Mouse (Mus musculus): Measurements from ENCODE around the gene Rhox8. TPM values are rescaled to one million over a fixed set of nuclear protein-coding genes. Genes with fewer than 3 reads are reported as not detected.
"Not testable (repeated sequence)": the region's sequence is repeated elsewhere in the genome, so short reads cannot be mapped to it uniquely, and the experiment has no call there.

The Rhox8 gene
- polyA plus RNA-seq (2015; fragmentation: Nextera tagmentation; extraction: Ambion mirVana) = not detected in 2 replicates

DNA sequence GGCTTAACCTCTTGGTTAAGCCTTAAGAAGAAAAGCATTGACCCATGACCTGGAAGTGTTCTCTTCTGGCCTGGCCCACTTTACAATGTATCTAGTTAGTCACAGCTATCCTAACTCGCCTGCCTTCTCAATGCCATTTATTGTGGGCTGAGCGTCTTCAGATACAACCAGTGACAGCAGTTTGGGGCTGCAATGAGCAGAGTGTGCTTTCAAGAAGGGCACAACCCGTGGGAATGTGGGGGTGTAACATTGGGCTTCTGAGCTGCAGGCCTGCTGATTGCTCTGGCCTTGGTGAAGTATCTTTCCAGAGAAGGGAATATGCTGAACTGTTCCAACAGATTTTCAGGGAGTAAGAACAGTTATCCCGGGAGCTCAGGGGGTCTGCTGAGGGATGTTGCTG lies at the start of gene Rhox8:
Gene Rhox8 (minus strand): TSS at position 101 of the 400 bp plus-strand sequence.
- WGBS = 72% methylated on average over 4 of the region's 4 CpGs
- H3K9ac ChIP-seq (ENCODE audit: low read depth, low read length) = no peak within 1 kb of the TSS
- H3K4me2 ChIP-seq (ENCODE audit: low read length) = no peak within 1 kb of the TSS
- H3K27ac ChIP-seq (ENCODE audit: low read depth, low read length) = no peak within 1 kb of the TSS
- no peak within 1 kb of the TSS for H3K4me3 ChIP-seq (ENCODE audit: low read length)
- H3K27me3 ChIP-seq (replicated peaks; ENCODE audit: control insufficient read depth, insufficient read depth, low read length) = no peaks in the 10 kb centered on the region
- no peaks in the 10 kb centered on the region for H3K4me1 ChIP-seq (ENCODE audit: control insufficient read depth, insufficient read depth, low read depth, low read length)
- H3K9me3 ChIP-seq (ENCODE audit: control insufficient read depth, low read length) = no peaks in the 10 kb centered on the region
- H3K36me3 ChIP-seq (ENCODE audit: control insufficient read depth, insufficient read depth, low read length) = no peaks in the 10 kb centered on the region
- ATAC-seq = no peak

GRCm38 (mm10) chrX:37916311-37916710 lies 37.6 kb upstream of the Rhox8 start:
- H3K27me3 ChIP-seq (replicated peaks; ENCODE audit: control insufficient read depth, insufficient read depth, low read length) = no peaks in the 10 kb centered on the region
- H3K4me2 ChIP-seq (ENCODE audit: low read length) = no peak overlapping the region
- no peaks in the 10 kb centered on the region for H3K36me3 ChIP-seq (ENCODE audit: control insufficient read depth, insufficient read depth, low read length)
- WGBS = 74% methylated on average over 4 of the region's 4 CpGs
- no peak overlapping the region for H3K4me3 ChIP-seq (ENCODE audit: low read length)
- no peak overlapping the region for H3K9ac ChIP-seq (ENCODE audit: low read depth, low read length)
- no peaks in the 10 kb centered on the region for H3K4me1 ChIP-seq (ENCODE audit: control insufficient read depth, insufficient read depth, low read depth, low read length)
- ATAC-seq = no peak
- H3K27ac ChIP-seq (ENCODE audit: low read depth, low read length) = no peak overlapping the region
- H3K9me3 ChIP-seq (ENCODE audit: control insufficient read depth, low read length) = no peaks in the 10 kb centered on the region

GRCm38 (mm10) chrX:37908581-37908980 lies 29.8 kb upstream of the Rhox8 start:
- H3K36me3 ChIP-seq (ENCODE audit: control insufficient read depth, insufficient read depth, low read length) = no peaks in the 10 kb centered on the region
- no peaks in the 10 kb centered on the region for H3K27me3 ChIP-seq (replicated peaks; ENCODE audit: control insufficient read depth, insufficient read depth, low read length)
- no peak overlapping the region for H3K9ac ChIP-seq (ENCODE audit: low read depth, low read length)
- H3K27ac ChIP-seq (ENCODE audit: low read depth, low read length) = no peak overlapping the region
- H3K4me1 ChIP-seq (ENCODE audit: control insufficient read depth, insufficient read depth, low read depth, low read length) = no peaks in the 10 kb centered on the region
- WGBS = 57% methylated on average over 7 of the region's 7 CpGs
- no peak for ATAC-seq
- no peak overlapping the region for H3K4me2 ChIP-seq (ENCODE audit: low read length)
- no peak overlapping the region for H3K4me3 ChIP-seq (ENCODE audit: low read length)
- H3K9me3 ChIP-seq (ENCODE audit: control insufficient read depth, low read length) = no peaks in the 10 kb centered on the region

DNA sequence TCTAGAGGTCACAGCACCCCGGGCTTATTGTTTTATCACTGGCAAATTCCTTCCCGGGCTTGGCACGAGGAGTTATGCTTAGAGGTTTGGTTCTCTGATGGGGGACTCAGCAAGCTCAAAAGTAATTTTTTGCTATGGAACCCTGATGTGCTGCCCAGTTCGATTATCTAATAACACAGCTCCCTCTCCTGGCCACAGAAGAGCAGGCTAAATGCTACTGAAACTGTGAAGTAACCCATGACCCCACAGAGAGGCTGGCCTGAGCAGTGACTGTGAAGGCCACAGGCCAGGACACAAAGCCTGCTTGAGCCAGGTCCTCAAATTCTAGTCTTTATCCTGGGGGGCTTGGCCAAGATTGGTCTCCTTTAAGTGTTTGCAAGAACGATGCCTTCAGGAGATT lies 25.0 kb upstream of the Rhox8 start:
- Histone ChIP-seq H3K4me2 (ENCODE audit: low read length) (no peak overlapping the region), H3K27me3 (replicated peaks; ENCODE audit: control insufficient read depth, insufficient read depth, low read length) (no peaks in the 10 kb centered on the region), H3K4me3 (ENCODE audit: low read length) (no peak overlapping the region), H3K27ac (ENCODE audit: low read depth, low read length) (no peak overlapping the region), H3K9me3 (ENCODE audit: control insufficient read depth, low read length) (no peaks in the 10 kb centered on the region), H3K9ac (ENCODE audit: low read depth, low read length) (no peak overlapping the region), H3K36me3 (ENCODE audit: control insufficient read depth, insufficient read depth, low read length) (no peaks in the 10 kb centered on the region), H3K4me1 (ENCODE audit: control insufficient read depth, insufficient read depth, low read depth, low read length) (no peaks in the 10 kb centered on the region)
- WGBS = 75% methylated on average over 5 of the region's 5 CpGs
- ATAC-seq = no peak

GRCm38 (mm10) chrX:37901670-37902069 lies 22.9 kb upstream of the Rhox8 start, which contains the start of gene Rhox9:
Gene Rhox9 (minus strand): TSS chrX:37901770.
- not testable (repeated sequence) for H3K36me3 ChIP-seq (ENCODE audit: control insufficient read depth, insufficient read depth, low read length); ATAC-seq; H3K4me3 ChIP-seq (ENCODE audit: low read length); H3K4me2 ChIP-seq (ENCODE audit: low read length); H3K4me1 ChIP-seq (ENCODE audit: control insufficient read depth, insufficient read depth, low read depth, low read length); H3K9me3 ChIP-seq (ENCODE audit: control insufficient read depth, low read length); H3K9ac ChIP-seq (ENCODE audit: low read depth, low read length); H3K27ac ChIP-seq (ENCODE audit: low read depth, low read length); H3K27me3 ChIP-seq (replicated peaks; ENCODE audit: control insufficient read depth, insufficient read depth, low read length)
- 94% methylated on average over 8 of the region's 18 CpGs for WGBS

DNA sequence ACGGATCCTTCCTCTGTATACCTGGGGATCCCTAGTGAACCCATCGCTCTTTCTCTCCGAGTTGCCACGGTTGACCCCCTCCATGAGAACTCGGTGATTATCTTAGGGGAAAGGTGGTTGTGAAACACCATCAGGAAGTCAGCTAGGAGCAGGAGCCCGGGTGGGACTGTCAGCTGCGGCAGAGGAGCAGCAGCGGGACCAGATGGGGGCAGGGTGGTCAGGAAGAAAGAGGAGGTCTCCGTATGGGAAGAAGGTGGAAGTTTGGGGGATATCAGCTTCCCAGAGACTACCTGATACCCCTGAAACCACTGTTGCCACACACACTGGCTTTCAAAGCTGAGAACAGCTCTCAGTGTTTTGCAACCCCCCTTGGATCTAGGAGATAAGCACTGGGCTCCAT lies 18.4 kb upstream of the Rhox8 start, which contains the start of gene Rhox7b:
Gene Rhox7b (minus strand): TSS at position 101 of the 400 bp plus-strand sequence.
- not testable (repeated sequence) for H3K9me3 ChIP-seq (ENCODE audit: control insufficient read depth, low read length); H3K4me2 ChIP-seq (ENCODE audit: low read length); H3K9ac ChIP-seq (ENCODE audit: low read depth, low read length); H3K36me3 ChIP-seq (ENCODE audit: control insufficient read depth, insufficient read depth, low read length); H3K4me1 ChIP-seq (ENCODE audit: control insufficient read depth, insufficient read depth, low read depth, low read length); H3K27ac ChIP-seq (ENCODE audit: low read depth, low read length); H3K27me3 ChIP-seq (replicated peaks; ENCODE audit: control insufficient read depth, insufficient read depth, low read length); ATAC-seq; H3K4me3 ChIP-seq (ENCODE audit: low read length)
- WGBS = 76% methylated on average over 9 of the region's 9 CpGs

DNA sequence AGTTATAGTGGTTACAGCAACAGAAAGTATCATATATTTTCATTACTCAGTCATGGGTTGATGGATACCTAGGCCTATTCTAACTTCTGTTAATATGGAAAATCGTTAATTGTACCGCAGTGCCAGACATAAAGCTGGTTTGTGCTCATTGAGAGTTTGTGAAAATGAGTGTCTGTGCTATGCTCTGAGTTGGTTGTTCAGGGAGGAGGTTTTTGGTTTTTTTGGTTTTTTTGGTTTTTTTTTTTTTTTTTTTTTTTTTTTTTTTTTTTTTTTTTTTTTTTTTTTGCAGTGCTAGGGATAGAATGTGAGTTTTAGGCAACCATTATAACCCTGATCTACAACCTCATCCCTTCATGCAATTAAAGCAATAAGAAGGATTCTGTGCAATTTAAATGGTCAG lies 7.1 kb downstream of the Rhox8 start:
- Histone ChIP-seq H3K27ac (ENCODE audit: low read depth, low read length) (no peak overlapping the region), H3K27me3 (replicated peaks; ENCODE audit: control insufficient read depth, insufficient read depth, low read length) (no peaks in the 10 kb centered on the region), H3K9ac (ENCODE audit: low read depth, low read length) (no peak overlapping the region), H3K4me1 (ENCODE audit: control insufficient read depth, insufficient read depth, low read depth, low read length) (no peaks in the 10 kb centered on the region), H3K36me3 (ENCODE audit: control insufficient read depth, insufficient read depth, low read length) (no peaks in the 10 kb centered on the region), H3K4me2 (ENCODE audit: low read length) (no peak overlapping the region), H3K9me3 (ENCODE audit: control insufficient read depth, low read length) (no peaks in the 10 kb centered on the region), H3K4me3 (ENCODE audit: low read length) (no peak overlapping the region)
- no peak for ATAC-seq
- WGBS = 94% methylated on average over 2 of the region's 2 CpGs

- 92% methylated on average over 8 of the region's 8 CpGs for WGBS
- not testable (repeated sequence) for H3K27ac ChIP-seq (ENCODE audit: low read depth, low read length); H3K27me3 ChIP-seq (replicated peaks; ENCODE audit: control insufficient read depth, insufficient read depth, low read length); H3K4me2 ChIP-seq (ENCODE audit: low read length); H3K9ac ChIP-seq (ENCODE audit: low read depth, low read length); ATAC-seq; H3K9me3 ChIP-seq (ENCODE audit: control insufficient read depth, low read length); H3K36me3 ChIP-seq (ENCODE audit: control insufficient read depth, insufficient read depth, low read length); H3K4me3 ChIP-seq (ENCODE audit: low read length); H3K4me1 ChIP-seq (ENCODE audit: control insufficient read depth, insufficient read depth, low read depth, low read length)
Observed at GRCm38 (mm10) chrX:37831386-37831785, 47.4 kb downstream of the Rhox8 start, which contains the start of gene Rhox7a. Gene Rhox7a (plus strand): TSS chrX:37831686.

DNA sequence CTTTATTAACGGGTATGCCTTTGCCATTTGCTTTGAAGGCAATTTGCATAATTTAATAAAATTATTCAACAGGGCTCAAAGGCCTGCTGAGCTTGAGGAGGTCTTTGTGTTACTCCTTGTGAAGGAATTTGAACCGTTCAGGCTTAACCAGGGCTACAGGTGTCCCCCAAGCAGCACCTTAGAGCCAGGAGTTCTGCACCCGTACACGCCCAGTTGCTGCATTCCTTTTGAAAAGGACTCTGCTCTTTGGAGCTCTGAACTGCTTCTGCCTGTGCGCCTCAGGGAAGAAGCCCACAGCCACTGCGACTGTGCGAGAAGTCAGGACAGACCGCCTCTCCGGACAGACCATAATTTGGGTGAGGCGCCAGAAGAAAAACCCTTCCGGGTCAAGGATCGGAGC lies 52.1 kb downstream of the Rhox8 start, which contains the start of gene Rhox6:
Gene Rhox6 (plus strand): TSS at position 301 of the 400 bp plus-strand sequence.
- not testable (repeated sequence) for H3K4me3 ChIP-seq (ENCODE audit: low read length); H3K4me1 ChIP-seq (ENCODE audit: control insufficient read depth, insufficient read depth, low read depth, low read length); H3K27ac ChIP-seq (ENCODE audit: low read depth, low read length); H3K27me3 ChIP-seq (replicated peaks; ENCODE audit: control insufficient read depth, insufficient read depth, low read length); H3K36me3 ChIP-seq (ENCODE audit: control insufficient read depth, insufficient read depth, low read length); H3K4me2 ChIP-seq (ENCODE audit: low read length); ATAC-seq; H3K9me3 ChIP-seq (ENCODE audit: control insufficient read depth, low read length); H3K9ac ChIP-seq (ENCODE audit: low read depth, low read length)
- 74% methylated on average over 4 of the region's 12 CpGs for WGBS
